Mouse (Mus musculus): ENCODE measurements around the gene Mst1r. TPM values are rescaled to one million over a fixed set of nuclear protein-coding genes. Genes with fewer than 3 reads are reported as not detected.

Mst1r gene
- polyA plus RNA-seq, 1 experiment = 27.4 TPM

- H3K4me3 ChIP-seq (replicated peaks; ENCODE audit: extremely low read depth, low read depth, low read length) = peak overlapping the region; percentile 39
- DNase-seq = peak; percentile 31
- TF ChIP-seq CTCF (IDR thresholded peaks at IDR 0.05; ENCODE audit: insufficient read depth, low read length) (no peak), POLR2A (IDR thresholded peaks at IDR 0.05; ENCODE audit: borderline replicate concordance, extremely low read depth, low read depth, low read length) (no peak)
- WGBS = 32% methylated on average over 18 of the region's 18 CpGs
- H3K4me1 ChIP-seq (ENCODE audit: control insufficient read depth, insufficient read depth, low read length) = no peaks in the 10 kb centered on the region; the same call in 1 of the 2 replicates
Measured at GRCm38 (mm10) chr9:107908410-107909158, 1.9 kb downstream of the Mst1r start.

- TF ChIP-seq POLR2A (IDR thresholded peaks at IDR 0.05; ENCODE audit: borderline replicate concordance, extremely low read depth, low read depth, low read length) = no peak
- H3K4me1 ChIP-seq (ENCODE audit: control insufficient read depth, insufficient read depth, low read length) = no peaks in the 10 kb centered on the region; the same call in 1 of the 2 replicates
- no peak for DNase-seq
- no peak overlapping the region for H3K4me3 ChIP-seq (replicated peaks; ENCODE audit: extremely low read depth, low read depth, low read length)
- WGBS = 62% methylated on average over 15 of the region's 15 CpGs
Measured at GRCm38 (mm10) chr9:107910025-107910769, 3.5 kb downstream of the Mst1r start.

- no peak for DNase-seq
- WGBS = 72% methylated on average over 16 of the region's 16 CpGs
- no peaks in the 10 kb centered on the region for H3K4me1 ChIP-seq (ENCODE audit: control insufficient read depth, insufficient read depth, low read length)
- no peak for TF ChIP-seq CTCF (IDR thresholded peaks at IDR 0.05; ENCODE audit: insufficient read depth, low read length)
- no peak for TF ChIP-seq POLR2A (IDR thresholded peaks at IDR 0.05; ENCODE audit: borderline replicate concordance, extremely low read depth, low read depth, low read length)
- H3K4me3 ChIP-seq (replicated peaks; ENCODE audit: extremely low read depth, low read depth, low read length) = no peak overlapping the region
Measured at GRCm38 (mm10) chr9:107914764-107915420, 8.2 kb downstream of the Mst1r start.

- H3K4me1 ChIP-seq (ENCODE audit: control insufficient read depth, insufficient read depth, low read length) = no peaks in the 10 kb centered on the region
- H3K4me3 ChIP-seq (replicated peaks; ENCODE audit: extremely low read depth, low read depth, low read length) = no peak overlapping the region
- 40% methylated on average over 13 of the region's 13 CpGs for WGBS
- no peak for DNase-seq
- TF ChIP-seq CTCF (IDR thresholded peaks at IDR 0.05; ENCODE audit: insufficient read depth, low read length) (no peak), POLR2A (IDR thresholded peaks at IDR 0.05; ENCODE audit: borderline replicate concordance, extremely low read depth, low read depth, low read length) (no peak)
Measured at GRCm38 (mm10) chr9:107917895-107918608, 11.4 kb downstream of the Mst1r start.

- TF ChIP-seq CTCF (IDR thresholded peaks at IDR 0.05; ENCODE audit: insufficient read depth, low read length) (no peak), POLR2A (IDR thresholded peaks at IDR 0.05; ENCODE audit: borderline replicate concordance, extremely low read depth, low read depth, low read length) (no peak)
- DNase-seq = no peak
- Histone ChIP-seq H3K4me3 (replicated peaks; ENCODE audit: extremely low read depth, low read depth, low read length) (no peak overlapping the region), H3K4me1 (ENCODE audit: control insufficient read depth, insufficient read depth, low read length) (no peaks in the 10 kb centered on the region)
- WGBS = 81% methylated on average over 6 of the region's 6 CpGs
Measured at GRCm38 (mm10) chr9:107918884-107919283, 12.2 kb downstream of the Mst1r start.

- no peaks in the 10 kb centered on the region for H3K4me1 ChIP-seq (ENCODE audit: control insufficient read depth, insufficient read depth, low read length)
- DNase-seq = no peak
- no peak for TF ChIP-seq POLR2A (IDR thresholded peaks at IDR 0.05; ENCODE audit: borderline replicate concordance, extremely low read depth, low read depth, low read length)
- TF ChIP-seq CTCF (IDR thresholded peaks at IDR 0.05; ENCODE audit: insufficient read depth, low read length) = no peak
- 79% methylated on average over 5 of the region's 5 CpGs for WGBS
- no peak overlapping the region for H3K4me3 ChIP-seq (replicated peaks; ENCODE audit: extremely low read depth, low read depth, low read length)
Measured at GRCm38 (mm10) chr9:107919441-107919840, 12.8 kb downstream of the Mst1r start.

GRCm38 (mm10) chr9:107923021-107923420 is 16.3 kb downstream of the Mst1r start:
- DNase-seq = peak; percentile 23
- H3K4me1 ChIP-seq (ENCODE audit: control insufficient read depth, insufficient read depth, low read length) = no peaks in the 10 kb centered on the region
- WGBS = 36% methylated on average over 7 of the region's 7 CpGs
- no peak for TF ChIP-seq POLR2A (IDR thresholded peaks at IDR 0.05; ENCODE audit: borderline replicate concordance, extremely low read depth, low read depth, low read length)
- peak; percentile 74 for TF ChIP-seq CTCF (IDR thresholded peaks at IDR 0.05; ENCODE audit: insufficient read depth, low read length)
- H3K4me3 ChIP-seq (replicated peaks; ENCODE audit: extremely low read depth, low read depth, low read length) = no peak overlapping the region

GRCm38 (mm10) chr9:107923956-107924355 is 17.3 kb downstream of the Mst1r start:
- 32% methylated on average over 6 of the region's 6 CpGs for WGBS
- H3K4me1 ChIP-seq (ENCODE audit: control insufficient read depth, insufficient read depth, low read length) = no peaks in the 10 kb centered on the region
- DNase-seq = no peak
- TF ChIP-seq POLR2A (IDR thresholded peaks at IDR 0.05; ENCODE audit: borderline replicate concordance, extremely low read depth, low read depth, low read length) (no peak), CTCF (IDR thresholded peaks at IDR 0.05; ENCODE audit: insufficient read depth, low read length) (no peak)
- no peak overlapping the region for H3K4me3 ChIP-seq (replicated peaks; ENCODE audit: extremely low read depth, low read depth, low read length)

- TF ChIP-seq POLR2A (IDR thresholded peaks at IDR 0.05; ENCODE audit: borderline replicate concordance, extremely low read depth, low read depth, low read length) (no peak), CTCF (IDR thresholded peaks at IDR 0.05; ENCODE audit: insufficient read depth, low read length) (no peak)
- H3K4me3 ChIP-seq (replicated peaks; ENCODE audit: extremely low read depth, low read depth, low read length) = no peak overlapping the region
- no peak for DNase-seq
- 53% methylated on average over 3 of the region's 3 CpGs for WGBS
- no peaks in the 10 kb centered on the region for H3K4me1 ChIP-seq (ENCODE audit: control insufficient read depth, insufficient read depth, low read length)
Measured at GRCm38 (mm10) chr9:107925251-107925650, 18.6 kb downstream of the Mst1r start.
